Mouse (Mus musculus) thymus, postnatal 14 days (tissue): ENCODE results near the gene Gm20388.
A peak's percentile ranks its signal among the peaks of the same experiment; 100 is the strongest.

ENCODE experiments used
- DNase-seq: peaks from one replicate; pipeline ENCODE4 v3.0.0; 2021

Gm20388 gene

GRCm38 (mm10) chr8:122463651-122464640 lies 2553.3 kb downstream of the Gm20388 start:
- DNase-seq, result peak; percentile 74

GRCm38 (mm10) chr8:122464985-122465384 lies 2554.3 kb downstream of the Gm20388 start:
- DNase-seq, result peak; percentile 22

- peak; percentile 79 for DNase-seq
Observed at GRCm38 (mm10) chr8:122467816-122468215, 2557.2 kb downstream of the Gm20388 start.

- no peak for DNase-seq
Observed at GRCm38 (mm10) chr8:122469407-122469806, 2558.8 kb downstream of the Gm20388 start.

- DNase-seq, result peak; percentile 94
Observed at GRCm38 (mm10) chr8:122469965-122470364, 2559.3 kb downstream of the Gm20388 start.

GRCm38 (mm10) chr8:122470691-122471090 lies 2560.1 kb downstream of the Gm20388 start:
- peak; percentile 78 for DNase-seq

GRCm38 (mm10) chr8:122473911-122474421 lies 2563.3 kb downstream of the Gm20388 start:
- DNase-seq, result peak; percentile 84

- peak; percentile 72 for DNase-seq
Observed at GRCm38 (mm10) chr8:122474951-122475560, 2564.4 kb downstream of the Gm20388 start.

GRCm38 (mm10) chr8:122475580-122476320 lies 2565.1 kb downstream of the Gm20388 start, which contains the start of the genes Rnf166 and Ctu2:
TSS of gene Rnf166 (minus strand) at chr8:122476064.
TSS of gene Ctu2 (plus strand) at chr8:122476143.
- DNase-seq, result peak; percentile 95

GRCm38 (mm10) chr8:122482448-122482847 lies 2571.8 kb downstream of the Gm20388 start:
- no peak for DNase-seq

- peak; percentile 31 for DNase-seq
Observed at GRCm38 (mm10) chr8:122483877-122484276, 2573.2 kb downstream of the Gm20388 start.

GRCm38 (mm10) chr8:122484831-122485230 lies 2574.2 kb downstream of the Gm20388 start:
- DNase-seq, result no peak

GRCm38 (mm10) chr8:122488387-122488786 lies 2577.7 kb downstream of the Gm20388 start:
- DNase-seq, result no peak

- no peak for DNase-seq
Observed at GRCm38 (mm10) chr8:122497016-122497734, 2586.5 kb downstream of the Gm20388 start.

GRCm38 (mm10) chr8:122497912-122498311 lies 2587.3 kb downstream of the Gm20388 start:
- DNase-seq, result peak; percentile 26

- DNase-seq, result peak; percentile 80
Observed at GRCm38 (mm10) chr8:122500856-122501255, 2590.2 kb downstream of the Gm20388 start.

- DNase-seq, result no peak
Observed at GRCm38 (mm10) chr8:122511552-122511951, 2600.9 kb downstream of the Gm20388 start.

GRCm38 (mm10) chr8:122512392-122512791 lies 2601.8 kb downstream of the Gm20388 start:
- DNase-seq, result no peak

- DNase-seq, result no peak
Observed at GRCm38 (mm10) chr8:122515699-122516098, 2605.1 kb downstream of the Gm20388 start.

- DNase-seq, result no peak
Observed at GRCm38 (mm10) chr8:122517541-122518190, 2607.0 kb downstream of the Gm20388 start.

- DNase-seq, result no peak
Observed at GRCm38 (mm10) chr8:122520611-122521010, 2610.0 kb downstream of the Gm20388 start.
